Mouse (Mus musculus) heart, embryonic 13.5 days (tissue): ENCODE data around the gene Ube2v1. TPM values are rescaled to one million over a fixed set of nuclear protein-coding genes. Genes with fewer than 3 reads are reported as not detected.

Source experiments
- microRNA-seq: library from miRNA; unstranded; fragments of <30 nt; microRNA quantifications from one replicate; pipeline ENCODE4, GENCODE M21; 2016
- polyA plus RNA-seq: library from polyadenylated mRNA; unstranded; fragments of >200 nt; fragmentation: Nextera tagmentation; extraction: Ambion mirVana; gene quantifications from 2 replicates; pipeline ENCODE4 v1.2.1, GENCODE M21; 2015

Gene Ube2v1
- polyA plus RNA-seq, 1 experiment from 2014 or later: 216 TPM

Small RNAs within 50 kb of the gene (microRNA-seq; reads per million reads assigned to microRNA genes)
- not detected for gene Gm22355

Other genes with a start within 250 kb of the Ube2v1 start
- gene Slc9a8, start 210.4 kb downstream of the Ube2v1 start, polyA plus RNA-seq: 17.4 and 18.7 TPM in 2 replicates
- gene Rnf114, start 139.4 kb downstream of the Ube2v1 start, polyA plus RNA-seq: 58.0 and 65.0 TPM in 2 replicates
- gene Spata2, start 139.2 kb downstream of the Ube2v1 start, polyA plus RNA-seq: 13.5 and 14.6 TPM in 2 replicates
- 17.3 and 17.6 TPM in 2 replicates for gene Snai1, start 93.9 kb downstream of the Ube2v1 start, polyA plus RNA-seq
- 1.9 and 4.5 TPM in 2 replicates for gene Gm20431, start 29.4 kb upstream of the Ube2v1 start, polyA plus RNA-seq
- 2.0 and 4.5 TPM in 2 replicates for gene Cebpb, start 56.8 kb upstream of the Ube2v1 start, polyA plus RNA-seq
- 37.4 and 37.6 TPM in 2 replicates for gene Tmem189, start 57.7 kb upstream of the Ube2v1 start, polyA plus RNA-seq